Mouse (Mus musculus): Measurements from ENCODE around the gene Astl. TPM values are rescaled to one million over a fixed set of nuclear protein-coding genes. Genes with fewer than 3 reads are reported as not detected.

Gene Astl
- polyA plus RNA-seq, 1 experiment from 2014 or later, result not detected

GRCm38 (mm10) chr2:127370561-127371483 is 32.4 kb downstream of the Astl start:
- 52% methylated on average over 9 of the region's 9 CpGs for WGBS
- peaks cover 19% of the 10 kb centered on the region for H3K27me3 ChIP-seq (replicated peaks)
- H3K4me3 ChIP-seq (replicated peaks), result no peak overlapping the region
- no peaks in the 10 kb centered on the region for H3K9me3 ChIP-seq (replicated peaks)
- H3K36me3 ChIP-seq, result no peaks in the 10 kb centered on the region
- H3K27ac ChIP-seq (replicated peaks), result no peak overlapping the region
- no peak overlapping the region for H3K9ac ChIP-seq (replicated peaks)
- H3K4me1 ChIP-seq, result no peaks in the 10 kb centered on the region
- no peak for ATAC-seq (ENCODE audit: low FRiP score)
- no peak overlapping the region for H3K4me2 ChIP-seq

GRCm38 (mm10) chr2:127371484-127371861 is 33.0 kb downstream of the Astl start:
- Histone ChIP-seq H3K4me3 (replicated peaks) (no peak overlapping the region), H3K4me2 (no peak overlapping the region), H3K9me3 (replicated peaks) (no peaks in the 10 kb centered on the region), H3K27me3 (replicated peaks) (peaks cover 13% of the 10 kb centered on the region), H3K9ac (replicated peaks) (no peak overlapping the region), H3K27ac (replicated peaks) (no peak overlapping the region), H3K4me1 (no peaks in the 10 kb centered on the region), H3K36me3 (no peaks in the 10 kb centered on the region)
- ATAC-seq (ENCODE audit: low FRiP score), result no peak
- WGBS, result 100% methylated on average over 1 of the region's 1 CpGs

- ATAC-seq (ENCODE audit: low FRiP score), result no peak
- no peaks in the 10 kb centered on the region for H3K4me1 ChIP-seq
- no peaks in the 10 kb centered on the region for H3K36me3 ChIP-seq
- H3K9ac ChIP-seq (replicated peaks), result no peak overlapping the region
- no peak overlapping the region for H3K27ac ChIP-seq (replicated peaks)
- WGBS, result 88% methylated on average over 2 of the region's 2 CpGs
- peaks cover 10% of the 10 kb centered on the region for H3K27me3 ChIP-seq (replicated peaks)
- no peaks in the 10 kb centered on the region for H3K9me3 ChIP-seq (replicated peaks)
- H3K4me3 ChIP-seq (replicated peaks), result no peak overlapping the region
- no peak overlapping the region for H3K4me2 ChIP-seq
Observed at GRCm38 (mm10) chr2:127372082-127372481, 33.6 kb downstream of the Astl start.

- no peak overlapping the region for H3K4me2 ChIP-seq
- H3K9me3 ChIP-seq (replicated peaks), result no peaks in the 10 kb centered on the region
- H3K27ac ChIP-seq (replicated peaks), result no peak overlapping the region
- ATAC-seq (ENCODE audit: low FRiP score), result no peak
- H3K9ac ChIP-seq (replicated peaks), result no peak overlapping the region
- H3K4me3 ChIP-seq (replicated peaks), result no peak overlapping the region
- peaks cover 5% of the 10 kb centered on the region for H3K4me1 ChIP-seq
- no peaks in the 10 kb centered on the region for H3K36me3 ChIP-seq
- WGBS, result 88% methylated on average over 3 of the region's 3 CpGs
- no peaks in the 10 kb centered on the region for H3K27me3 ChIP-seq (replicated peaks)
Observed at GRCm38 (mm10) chr2:127374131-127374530, 35.7 kb downstream of the Astl start.

- H3K4me1 ChIP-seq, result peaks cover 5% of the 10 kb centered on the region
- no peaks in the 10 kb centered on the region for H3K9me3 ChIP-seq (replicated peaks)
- H3K27me3 ChIP-seq (replicated peaks), result no peaks in the 10 kb centered on the region
- H3K4me3 ChIP-seq (replicated peaks), result no peak overlapping the region
- no peak for ATAC-seq (ENCODE audit: low FRiP score)
- no peak overlapping the region for H3K27ac ChIP-seq (replicated peaks)
- H3K9ac ChIP-seq (replicated peaks), result no peak overlapping the region
- 76% methylated on average over 3 of the region's 3 CpGs for WGBS
- H3K36me3 ChIP-seq, result no peaks in the 10 kb centered on the region
- H3K4me2 ChIP-seq, result no peak overlapping the region
Observed at GRCm38 (mm10) chr2:127375087-127375486, 36.6 kb downstream of the Astl start.

GRCm38 (mm10) chr2:127375759-127376341 is 37.4 kb downstream of the Astl start:
- Histone ChIP-seq H3K27ac (replicated peaks) (no peak overlapping the region), H3K9ac (replicated peaks) (no peak overlapping the region), H3K4me1 (peaks cover 5% of the 10 kb centered on the region), H3K4me3 (replicated peaks) (no peak overlapping the region), H3K4me2 (no peak overlapping the region), H3K27me3 (replicated peaks) (no peaks in the 10 kb centered on the region), H3K36me3 (no peaks in the 10 kb centered on the region), H3K9me3 (replicated peaks) (no peaks in the 10 kb centered on the region)
- 50% methylated on average over 7 of the region's 7 CpGs for WGBS
- no peak for ATAC-seq (ENCODE audit: low FRiP score)

GRCm38 (mm10) chr2:127376423-127377051 is 38.1 kb downstream of the Astl start:
- WGBS, result 87% methylated on average over 6 of the region's 6 CpGs
- ATAC-seq (ENCODE audit: low FRiP score), result no peak

GRCm38 (mm10) chr2:127377942-127378610 is 39.6 kb downstream of the Astl start:
- no peak overlapping the region for H3K4me3 ChIP-seq (replicated peaks)
- H3K27ac ChIP-seq (replicated peaks), result no peak overlapping the region
- no peak overlapping the region for H3K4me2 ChIP-seq
- no peaks in the 10 kb centered on the region for H3K9me3 ChIP-seq (replicated peaks)
- H3K9ac ChIP-seq (replicated peaks), result no peak overlapping the region
- H3K4me1 ChIP-seq, result peaks cover 5% of the 10 kb centered on the region
- H3K27me3 ChIP-seq (replicated peaks), result no peaks in the 10 kb centered on the region
- 0 out of 2 replicates have a peak, but pooled peaks have one; percentile 21 for ATAC-seq (ENCODE audit: low FRiP score)
- no peaks in the 10 kb centered on the region for H3K36me3 ChIP-seq
- WGBS, result 65% methylated on average over 7 of the region's 7 CpGs

More at GRCm38 (mm10) chr2:127376423-127377051, 38.1 kb downstream of the Astl start:
- H3K27me3 ChIP-seq (replicated peaks), result no peaks in the 10 kb centered on the region
- H3K4me1 ChIP-seq, result peaks cover 5% of the 10 kb centered on the region
- H3K36me3 ChIP-seq, result no peaks in the 10 kb centered on the region
- H3K4me2 ChIP-seq, result no peak overlapping the region
- no peak overlapping the region for H3K4me3 ChIP-seq (replicated peaks)
- H3K9ac ChIP-seq (replicated peaks), result no peak overlapping the region
- no peaks in the 10 kb centered on the region for H3K9me3 ChIP-seq (replicated peaks)
- H3K27ac ChIP-seq (replicated peaks), result no peak overlapping the region

- Histone ChIP-seq H3K4me2 (no peak overlapping the region), H3K9ac (replicated peaks) (no peak overlapping the region), H3K27ac (replicated peaks) (no peak overlapping the region), H3K4me3 (replicated peaks) (no peak overlapping the region), H3K9me3 (replicated peaks) (no peaks in the 10 kb centered on the region), H3K27me3 (replicated peaks) (no peaks in the 10 kb centered on the region), H3K4me1 (peaks cover 5% of the 10 kb centered on the region), H3K36me3 (no peaks in the 10 kb centered on the region)
- 70% methylated on average over 7 of the region's 7 CpGs for WGBS
- ATAC-seq (ENCODE audit: low FRiP score), result no peak
Observed at GRCm38 (mm10) chr2:127378611-127378990, 40.2 kb downstream of the Astl start.

- H3K4me2 ChIP-seq, result no peak overlapping the region
- no peak overlapping the region for H3K27ac ChIP-seq (replicated peaks)
- WGBS, result 68% methylated on average over 3 of the region's 3 CpGs
- H3K9ac ChIP-seq (replicated peaks), result no peak overlapping the region
- H3K36me3 ChIP-seq, result no peaks in the 10 kb centered on the region
- H3K4me3 ChIP-seq (replicated peaks), result no peak overlapping the region
- peaks cover 5% of the 10 kb centered on the region for H3K4me1 ChIP-seq
- no peaks in the 10 kb centered on the region for H3K9me3 ChIP-seq (replicated peaks)
- H3K27me3 ChIP-seq (replicated peaks), result no peaks in the 10 kb centered on the region
- ATAC-seq (ENCODE audit: low FRiP score), result no peak
Observed at GRCm38 (mm10) chr2:127379250-127379649, 40.8 kb downstream of the Astl start.

GRCm38 (mm10) chr2:127383881-127384280 is 45.4 kb downstream of the Astl start:
- Histone ChIP-seq H3K27me3 (replicated peaks) (no peaks in the 10 kb centered on the region), H3K36me3 (no peaks in the 10 kb centered on the region), H3K9ac (replicated peaks) (no peak overlapping the region), H3K4me3 (replicated peaks) (no peak overlapping the region), H3K4me1 (no peaks in the 10 kb centered on the region), H3K9me3 (replicated peaks) (no peaks in the 10 kb centered on the region), H3K27ac (replicated peaks) (no peak overlapping the region), H3K4me2 (no peak overlapping the region)
- ATAC-seq (ENCODE audit: low FRiP score), result no peak
- 69% methylated on average over 7 of the region's 7 CpGs for WGBS

Measured in neural tube, embryonic 15.5 days (tissue).